Mouse (Mus musculus): ENCODE measurements at regions not wholly inside any gene's neighbourhood (a gene's known extent, or its start where the extent isn't known, plus 50 kb on each side); places are given as distances from the start of the nearest gene placed in this dataset.
"Not testable (repeated sequence)": the region's sequence is repeated elsewhere in the genome, so short reads cannot be mapped to it uniquely, and the experiment has no call there.

- no peak overlapping the region for H3K4me2 ChIP-seq (replicated peaks; ENCODE audit: low read depth, low read length)
- H3K36me3 ChIP-seq (ENCODE audit: insufficient read depth, low read length), result no peaks in the 10 kb centered on the region
- no peaks in the 10 kb centered on the region for H3K9me3 ChIP-seq (ENCODE audit: low read length)
- no peak for DNase-seq (ENCODE audit: low spot score)
- no peaks in the 10 kb centered on the region for H3K4me1 ChIP-seq (ENCODE audit: insufficient read depth, low read depth, low read length)
- no peak overlapping the region for H3K9ac ChIP-seq (replicated peaks; ENCODE audit: low read depth)
- H3K27me3 ChIP-seq (replicated peaks; ENCODE audit: insufficient read depth, low read length), result no peaks in the 10 kb centered on the region
- H3K4me3 ChIP-seq (ENCODE audit: low read depth, low read length), result no peak overlapping the region
- no peak overlapping the region for H3K27ac ChIP-seq (ENCODE audit: low read length)
- no peak for ATAC-seq
- TF ChIP-seq EP300 (IDR thresholded peaks at IDR 0.05) (no peak), CTCF (IDR thresholded peaks at IDR 0.05) (no peak)
Measured at GRCm38 (mm10) chr12:49084505-49084904, 298.0 kb upstream of the Foxg1 start.

DNA sequence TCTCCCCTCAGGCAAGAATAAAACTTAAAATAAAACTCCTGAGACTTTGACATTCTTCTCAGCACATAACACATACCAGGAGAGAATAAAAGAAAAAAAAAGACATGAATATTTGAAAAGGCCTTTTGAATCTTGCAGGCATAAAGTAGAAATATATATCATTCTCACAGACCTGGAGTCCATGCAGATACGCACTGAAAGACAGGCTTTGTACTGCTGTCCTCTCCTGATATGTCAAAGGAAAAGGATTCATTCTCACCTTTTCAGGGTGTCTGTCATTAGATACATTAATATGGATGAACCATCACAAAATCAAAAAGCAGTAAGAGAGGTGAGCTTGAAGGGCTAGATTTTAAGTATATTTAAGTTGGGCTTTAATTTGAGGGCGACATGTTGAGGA is 296.4 kb upstream of the Foxg1 start:
- Histone ChIP-seq H3K9me3 (ENCODE audit: low read length) (no peaks in the 10 kb centered on the region), H3K4me3 (ENCODE audit: low read depth, low read length) (no peak overlapping the region), H3K36me3 (ENCODE audit: insufficient read depth, low read length) (no peaks in the 10 kb centered on the region), H3K27ac (ENCODE audit: low read length) (no peak overlapping the region), H3K4me1 (ENCODE audit: insufficient read depth, low read depth, low read length) (no peaks in the 10 kb centered on the region), H3K27me3 (replicated peaks; ENCODE audit: insufficient read depth, low read length) (no peaks in the 10 kb centered on the region), H3K9ac (replicated peaks; ENCODE audit: low read depth) (no peak overlapping the region), H3K4me2 (replicated peaks; ENCODE audit: low read depth, low read length) (no peak overlapping the region)
- DNase-seq (ENCODE audit: low spot score) (no peak), ATAC-seq (no peak)
- TF ChIP-seq EP300 (IDR thresholded peaks at IDR 0.05) (no peak), CTCF (IDR thresholded peaks at IDR 0.05) (no peak)
- WGBS, result 78% methylated on average over 2 of the region's 2 CpGs

GRCm38 (mm10) chr12:49090177-49090576 is 292.3 kb upstream of the Foxg1 start:
- no peak for DNase-seq (ENCODE audit: low spot score)
- H3K4me3 ChIP-seq (ENCODE audit: low read depth, low read length), result no peak overlapping the region
- TF ChIP-seq EP300 (IDR thresholded peaks at IDR 0.05), result no peak
- no peak for TF ChIP-seq CTCF (IDR thresholded peaks at IDR 0.05)
- WGBS, result 29% methylated on average over 1 of the region's 1 CpGs
- ATAC-seq, result no peak
- H3K36me3 ChIP-seq (ENCODE audit: insufficient read depth, low read length), result no peaks in the 10 kb centered on the region
- H3K27ac ChIP-seq (ENCODE audit: low read length), result no peak overlapping the region
- H3K9ac ChIP-seq (replicated peaks; ENCODE audit: low read depth), result no peak overlapping the region
- H3K4me1 ChIP-seq (ENCODE audit: insufficient read depth, low read depth, low read length), result no peaks in the 10 kb centered on the region
- H3K27me3 ChIP-seq (replicated peaks; ENCODE audit: insufficient read depth, low read length), result no peaks in the 10 kb centered on the region
- H3K4me2 ChIP-seq (replicated peaks; ENCODE audit: low read depth, low read length), result no peak overlapping the region
- no peaks in the 10 kb centered on the region for H3K9me3 ChIP-seq (ENCODE audit: low read length)

- no peaks in the 10 kb centered on the region for H3K36me3 ChIP-seq (ENCODE audit: insufficient read depth, low read length)
- no peak overlapping the region for H3K4me2 ChIP-seq (replicated peaks; ENCODE audit: low read depth, low read length)
- no peak overlapping the region for H3K9ac ChIP-seq (replicated peaks; ENCODE audit: low read depth)
- no peak for ATAC-seq
- H3K4me1 ChIP-seq (ENCODE audit: insufficient read depth, low read depth, low read length), result no peaks in the 10 kb centered on the region
- 58% methylated on average over 4 of the region's 4 CpGs for WGBS
- no peak overlapping the region for H3K27ac ChIP-seq (ENCODE audit: low read length)
- no peak for DNase-seq (ENCODE audit: low spot score)
- no peaks in the 10 kb centered on the region for H3K9me3 ChIP-seq (ENCODE audit: low read length)
- TF ChIP-seq EP300 (IDR thresholded peaks at IDR 0.05), result no peak
- TF ChIP-seq CTCF (IDR thresholded peaks at IDR 0.05), result no peak
- H3K27me3 ChIP-seq (replicated peaks; ENCODE audit: insufficient read depth, low read length), result no peaks in the 10 kb centered on the region
- H3K4me3 ChIP-seq (ENCODE audit: low read depth, low read length), result no peak overlapping the region
Measured at GRCm38 (mm10) chr12:49105931-49106330, 276.5 kb upstream of the Foxg1 start.

GRCm38 (mm10) chr12:49106399-49107382 is 275.8 kb upstream of the Foxg1 start:
- ATAC-seq (no peak), DNase-seq (ENCODE audit: low spot score) (no peak)
- no peak overlapping the region for H3K9ac ChIP-seq (replicated peaks; ENCODE audit: low read depth)
- TF ChIP-seq EP300 (IDR thresholded peaks at IDR 0.05) (no peak), CTCF (IDR thresholded peaks at IDR 0.05) (peak; percentile 25)
- H3K4me1 ChIP-seq (ENCODE audit: insufficient read depth, low read depth, low read length), result no peaks in the 10 kb centered on the region
- H3K4me3 ChIP-seq (ENCODE audit: low read depth, low read length), result no peak overlapping the region
- H3K36me3 ChIP-seq (ENCODE audit: insufficient read depth, low read length), result no peaks in the 10 kb centered on the region
- H3K27me3 ChIP-seq (replicated peaks; ENCODE audit: insufficient read depth, low read length), result no peaks in the 10 kb centered on the region
- no peak overlapping the region for H3K4me2 ChIP-seq (replicated peaks; ENCODE audit: low read depth, low read length)
- H3K27ac ChIP-seq (ENCODE audit: low read length), result no peak overlapping the region
- no peaks in the 10 kb centered on the region for H3K9me3 ChIP-seq (ENCODE audit: low read length)
- 44% methylated on average over 7 of the region's 7 CpGs for WGBS

GRCm38 (mm10) chr12:49107415-49108148 is 274.9 kb upstream of the Foxg1 start:
- no peak overlapping the region for H3K9ac ChIP-seq (replicated peaks; ENCODE audit: low read depth)
- no peaks in the 10 kb centered on the region for H3K9me3 ChIP-seq (ENCODE audit: low read length)
- TF ChIP-seq EP300 (IDR thresholded peaks at IDR 0.05) (no peak), CTCF (IDR thresholded peaks at IDR 0.05) (no peak)
- ATAC-seq (no peak), DNase-seq (ENCODE audit: low spot score) (no peak)
- no peak overlapping the region for H3K4me3 ChIP-seq (ENCODE audit: low read depth, low read length)
- 64% methylated on average over 10 of the region's 10 CpGs for WGBS
- no peaks in the 10 kb centered on the region for H3K36me3 ChIP-seq (ENCODE audit: insufficient read depth, low read length)
- H3K4me1 ChIP-seq (ENCODE audit: insufficient read depth, low read depth, low read length), result no peaks in the 10 kb centered on the region
- no peak overlapping the region for H3K4me2 ChIP-seq (replicated peaks; ENCODE audit: low read depth, low read length)
- H3K27me3 ChIP-seq (replicated peaks; ENCODE audit: insufficient read depth, low read length), result no peaks in the 10 kb centered on the region
- no peak overlapping the region for H3K27ac ChIP-seq (ENCODE audit: low read length)

GRCm38 (mm10) chr12:49131093-49131492 is 251.4 kb upstream of the Foxg1 start:
- DNase-seq (ENCODE audit: low spot score); ATAC-seq; H3K4me1 ChIP-seq (ENCODE audit: insufficient read depth, low read depth, low read length); H3K9me3 ChIP-seq (ENCODE audit: low read length); H3K27me3 ChIP-seq (replicated peaks; ENCODE audit: insufficient read depth, low read length); H3K9ac ChIP-seq (replicated peaks; ENCODE audit: low read depth); H3K4me2 ChIP-seq (replicated peaks; ENCODE audit: low read depth, low read length); H3K36me3 ChIP-seq (ENCODE audit: insufficient read depth, low read length); H3K4me3 ChIP-seq (ENCODE audit: low read depth, low read length); H3K27ac ChIP-seq (ENCODE audit: low read length): not testable (repeated sequence)
- WGBS, result 62% methylated on average over 2 of the region's 7 CpGs

Measured in lung, postnatal 0 days (tissue).